Mouse (Mus musculus): Measurements from ENCODE around the gene Vmn1r93. TPM values are rescaled to one million over a fixed set of nuclear protein-coding genes. Genes with fewer than 3 reads are reported as not detected.

Vmn1r93 gene
- polyA plus RNA-seq (2015; fragmentation: Illumina TruSeq; extraction: RNeasy Lipid Tissue Mini Kit (QIAGEN cat#74804); ENCODE audit: insufficient read depth, low replicate concordance): not detected

GRCm38 (mm10) chr7:20138988-20139387 is at the start of gene Vmn1r93:
Gene Vmn1r93, minus strand, starts transcription at chr7:20139088.

DNA sequence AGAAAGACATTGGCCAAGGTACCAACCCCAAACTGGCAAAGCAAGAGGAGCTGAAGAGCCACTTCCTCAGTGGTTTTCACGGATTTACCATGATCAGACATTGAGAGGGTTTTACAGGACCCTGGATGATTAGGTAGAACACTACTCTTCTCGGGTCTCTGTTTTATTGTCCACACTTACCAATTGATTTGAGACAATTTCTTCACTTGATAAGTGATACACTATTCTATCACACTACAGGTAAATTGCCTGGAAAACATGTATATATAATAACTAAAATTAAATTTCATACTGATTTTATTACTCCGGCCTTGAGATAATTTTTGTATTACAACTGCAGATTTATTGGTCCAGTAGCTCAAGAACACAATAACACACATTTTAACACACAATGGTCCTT is 29.4 kb upstream of the Vmn1r93 start, which contains the start of gene Vmn1r94:
Vmn1r94 (minus strand) TSS at position 101 of the 400 bp plus-strand sequence.

GRCm38 (mm10) chr7:20122479-20122878 is 16.4 kb downstream of the Vmn1r93 start, which contains the start of gene Gm16442:
Gene Gm16442, minus strand, starts transcription at chr7:20122579.

GRCm38 (mm10) chr7:20099380-20099779 is 39.5 kb downstream of the Vmn1r93 start, which contains the start of gene Vmn1r91:
Gene Vmn1r91, plus strand, starts transcription at chr7:20099680.

Other genes starting within 250 kb of the Vmn1r93 start
- gene Pvr, start 217.9 kb downstream of the Vmn1r93 start, polyA plus RNA-seq (2015; fragmentation: Illumina TruSeq; extraction: RNeasy Lipid Tissue Mini Kit (QIAGEN cat#74804); ENCODE audit: insufficient read depth, low replicate concordance): 22.2 TPM
- gene Igsf23, start 188.3 kb downstream of the Vmn1r93 start, polyA plus RNA-seq (2015; fragmentation: Illumina TruSeq; extraction: RNeasy Lipid Tissue Mini Kit (QIAGEN cat#74804); ENCODE audit: insufficient read depth, low replicate concordance): 1.6 TPM
- not detected for gene Ceacam20, start 173.7 kb downstream of the Vmn1r93 start, polyA plus RNA-seq (2015; fragmentation: Illumina TruSeq; extraction: RNeasy Lipid Tissue Mini Kit (QIAGEN cat#74804); ENCODE audit: insufficient read depth, low replicate concordance)
- not detected for gene Nlrp9b, start 147.6 kb downstream of the Vmn1r93 start, polyA plus RNA-seq (2015; fragmentation: Illumina TruSeq; extraction: RNeasy Lipid Tissue Mini Kit (QIAGEN cat#74804); ENCODE audit: insufficient read depth, low replicate concordance)
- gene Vmn1r91, start 39.4 kb downstream of the Vmn1r93 start, polyA plus RNA-seq (2015; fragmentation: Illumina TruSeq; extraction: RNeasy Lipid Tissue Mini Kit (QIAGEN cat#74804); ENCODE audit: insufficient read depth, low replicate concordance): not detected
- gene Gm16442, start 16.5 kb downstream of the Vmn1r93 start, polyA plus RNA-seq (2015; fragmentation: Illumina TruSeq; extraction: RNeasy Lipid Tissue Mini Kit (QIAGEN cat#74804); ENCODE audit: insufficient read depth, low replicate concordance): not detected
- not detected for gene Vmn1r94, start 29.3 kb upstream of the Vmn1r93 start, polyA plus RNA-seq (2015; fragmentation: Illumina TruSeq; extraction: RNeasy Lipid Tissue Mini Kit (QIAGEN cat#74804); ENCODE audit: insufficient read depth, low replicate concordance)
- gene Vmn1r95, start 54.6 kb upstream of the Vmn1r93 start, polyA plus RNA-seq (2015; fragmentation: Illumina TruSeq; extraction: RNeasy Lipid Tissue Mini Kit (QIAGEN cat#74804); ENCODE audit: insufficient read depth, low replicate concordance): not detected
- not detected for gene Gm6164, start 66.5 kb upstream of the Vmn1r93 start, polyA plus RNA-seq (2015; fragmentation: Illumina TruSeq; extraction: RNeasy Lipid Tissue Mini Kit (QIAGEN cat#74804); ENCODE audit: insufficient read depth, low replicate concordance)
- not detected for gene Gm4498, start 94.7 kb upstream of the Vmn1r93 start, polyA plus RNA-seq (2015; fragmentation: Illumina TruSeq; extraction: RNeasy Lipid Tissue Mini Kit (QIAGEN cat#74804); ENCODE audit: insufficient read depth, low replicate concordance)
- gene Gm5890, start 123.7 kb upstream of the Vmn1r93 start, polyA plus RNA-seq (2015; fragmentation: Illumina TruSeq; extraction: RNeasy Lipid Tissue Mini Kit (QIAGEN cat#74804); ENCODE audit: insufficient read depth, low replicate concordance): not detected
- not detected for gene Gm4133, start 195.0 kb upstream of the Vmn1r93 start, polyA plus RNA-seq (2015; fragmentation: Illumina TruSeq; extraction: RNeasy Lipid Tissue Mini Kit (QIAGEN cat#74804); ENCODE audit: insufficient read depth, low replicate concordance)
- not detected for gene Gm5728, start 236.3 kb upstream of the Vmn1r93 start, polyA plus RNA-seq (2015; fragmentation: Illumina TruSeq; extraction: RNeasy Lipid Tissue Mini Kit (QIAGEN cat#74804); ENCODE audit: insufficient read depth, low replicate concordance)